37 mouse cellular contexts compared by ENCODE assay signal in genomic region chr7:24598121-24598520, GRCm38 (mm10). TPM values are rescaled to one million over a fixed set of nuclear protein-coding genes. Genes with fewer than 3 reads are reported as not detected.
"Had no signal": no experiment of that assay in that cellular context is flagged by ENCODE, and none has a peak within 500 bp of the region (broad histone marks: within the 10 kb centered on the region; RNA-seq: fewer than 3 reads in every experiment).

No protein-coding gene starts in this region.

- H3K9me3 ChIP-seq: heart, embryonic 10.5 days; heart, embryonic 12.5 days; heart, embryonic 13.5 days; heart, embryonic 15.5 days; hindbrain, embryonic 10.5 days; hindbrain, embryonic 12.5 days; hindbrain, embryonic 13.5 days; hindbrain, embryonic 15.5 days; intestine, embryonic 15.5 days; kidney, embryonic 15.5 days had no signal

- H3K27ac ChIP-seq: heart, adult 2 months; heart, embryonic 10.5 days; heart, embryonic 13.5 days; heart, embryonic 15.5 days; hindbrain, embryonic 10.5 days; hindbrain, embryonic 12.5 days; hindbrain, embryonic 13.5 days; hindbrain, embryonic 14.5 days; hindbrain, embryonic 15.5 days; hindbrain, postnatal 0 days; intestine, embryonic 15.5 days; kidney, embryonic 15.5 days; kidney, postnatal 0 days; layer of hippocampus, adult 2 months; left cerebral cortex, adult 2 months had no signal

- H3K36me3 ChIP-seq: heart, embryonic 10.5 days; heart, embryonic 12.5 days; heart, embryonic 13.5 days; heart, embryonic 15.5 days; hindbrain, embryonic 10.5 days; hindbrain, embryonic 12.5 days; hindbrain, embryonic 13.5 days; hindbrain, embryonic 15.5 days; intestine, embryonic 15.5 days; kidney, embryonic 15.5 days had no signal

- H3K4me2 ChIP-seq: heart, embryonic 11.5 days; heart, embryonic 12.5 days; heart, embryonic 13.5 days; heart, embryonic 15.5 days; hindbrain, embryonic 12.5 days; hindbrain, embryonic 13.5 days; hindbrain, embryonic 14.5 days; hindbrain, embryonic 15.5 days; intestine, embryonic 15.5 days; kidney, embryonic 15.5 days had no signal

- H3K9ac ChIP-seq: heart, embryonic 12.5 days; heart, embryonic 13.5 days; heart, embryonic 15.5 days; hindbrain, embryonic 12.5 days; hindbrain, embryonic 13.5 days; hindbrain, embryonic 14.5 days; hindbrain, embryonic 15.5 days; intestine, embryonic 15.5 days; kidney, embryonic 15.5 days had no signal

- ATAC-seq: hindbrain, embryonic 16.5 days; hindbrain, postnatal 0 days; inflammation-experienced regulatory T-cells, adult 6 months; intestine, embryonic 15.5 days; intestine, embryonic 16.5 days; intestine, postnatal 0 days had no signal

- H3K4me3 ChIP-seq: heart, adult 2 months; heart, embryonic 10.5 days; heart, embryonic 12.5 days; heart, embryonic 13.5 days; heart, embryonic 15.5 days; hindbrain, embryonic 10.5 days; hindbrain, embryonic 12.5 days; hindbrain, embryonic 13.5 days; hindbrain, embryonic 15.5 days; intestine, embryonic 15.5 days; kidney, embryonic 15.5 days; layer of hippocampus, adult 2 months; left cerebral cortex, adult 2 months had no signal

- H3K27me3 ChIP-seq: heart, embryonic 15.5 days; hindbrain, embryonic 15.5 days; intestine, embryonic 15.5 days; kidney, embryonic 15.5 days had no signal

- DNase-seq: heart, adult 18-20 months; heart, adult 2 months; heart, postnatal 10 days; heart, postnatal 14 days; heart, postnatal 36 days; heart, postnatal 4 days; kidney, adult 8-10 months; kidney, adult 9 months; kidney, postnatal 10 days; kidney, postnatal 14 days; layer of hippocampus, adult 9-11 months; layer of hippocampus, postnatal 36 days had no signal

RNA-seq across cellular contexts. Expression of gene Zfp575, which starts 10.7 kb away (rescaled TPM):
- total RNA-seq: hematopoietic stem cell, adult 5-6 weeks had no signal

RNA-seq across cellular contexts. Expression of gene Phldb3, which starts 12.4 kb away (rescaled TPM):
- total RNA-seq: left cerebral cortex, adult 2 months had no signal
- polyA plus RNA-seq: heart, embryonic 10.5 days; heart, embryonic 12.5 days; heart, embryonic 13.5 days; heart, embryonic 14.5 days; heart, postnatal 0 days; hindbrain, embryonic 10.5 days; hindbrain, embryonic 12.5 days; hindbrain, embryonic 13.5 days; hindbrain, embryonic 14.5 days; hindbrain, embryonic 15.5 days; hindbrain, embryonic 16.5 days; hindbrain, postnatal 0 days had no signal

RNA-seq across cellular contexts. Expression of gene Lypd3, which starts 38.2 kb away (rescaled TPM):
- total RNA-seq: heart, adult 18-20 months; heart, adult 2 months; heart, adult 8-10 months; heart, postnatal 10 days; heart, postnatal 14 days; heart, postnatal 25 days; heart, postnatal 36 days; heart, postnatal 4 days; hematopoietic stem cell, adult 5-6 weeks had no signal
- polyA plus RNA-seq: heart, adult 2 months; heart, embryonic 14.5 days; heart, postnatal 0 days; hindbrain, embryonic 13.5 days; inflammation-experienced regulatory T-cells, adult 6 months had no signal
